Mouse (Mus musculus): ENCODE measurements around the gene Fars2.

- no peak for TF ChIP-seq POLR2A (IDR thresholded peaks at IDR 0.05; ENCODE audit: borderline replicate concordance, insufficient read depth, low read length)
- TF ChIP-seq CTCF (IDR thresholded peaks at IDR 0.05; ENCODE audit: borderline replicate concordance, insufficient read depth, low read depth, low read length), result no peak
Observed at GRCm38 (mm10) chr13:36429500-36430189, 312.4 kb downstream of the Fars2 start.
